Mouse (Mus musculus): ENCODE data around the gene D930020B18Rik. TPM values are rescaled to one million over a fixed set of nuclear protein-coding genes. Genes with fewer than 3 reads are reported as not detected.

D930020B18Rik gene
- total RNA-seq, 2 experiments from 2014 or later, result not detected

- no peak for DNase-seq
- intact Hi-C loops (cut with DNase I), result no loop called here
Measured at GRCm38 (mm10) chr10:121636276-121636675, 5.1 kb upstream of the D930020B18Rik start.

- intact Hi-C loops (cut with DNase I), result no loop called here
Measured at GRCm38 (mm10) chr10:121639573-121639972, 1.8 kb upstream of the D930020B18Rik start.

GRCm38 (mm10) chr10:121640150-121640930 lies 1.0 kb upstream of the D930020B18Rik start:
- intact Hi-C loops (cut with DNase I), result loop anchor here (5.0 kb wide), 2 partner anchors 47 to 412 kb away; no protein-coding TSS in a partner anchor
- no peak for DNase-seq

More at GRCm38 (mm10) chr10:121639573-121639972, 1.8 kb upstream of the D930020B18Rik start:
- DNase-seq, result no peak

- intact Hi-C loops (cut with DNase I), result loop anchor here (5.0 kb wide), 2 partner anchors 46 to 411 kb away; no protein-coding TSS in a partner anchor
- DNase-seq, result no peak
Measured at GRCm38 (mm10) chr10:121640944-121641271, 480 bp upstream of the D930020B18Rik start.

GRCm38 (mm10) chr10:121642054-121642947 lies 913 bp downstream of the D930020B18Rik start:
- no peak for DNase-seq
- intact Hi-C loops (cut with DNase I), result loop anchor here (5.0 kb wide), 2 partner anchors 45 to 410 kb away; no protein-coding TSS in a partner anchor

- intact Hi-C loops (cut with DNase I), result no loop called here
- DNase-seq, result no peak
Measured at GRCm38 (mm10) chr10:121646294-121646693, 4.9 kb downstream of the D930020B18Rik start.

GRCm38 (mm10) chr10:121653079-121653478 lies 11.7 kb downstream of the D930020B18Rik start:
- intact Hi-C loops (cut with DNase I), result no loop called here
- no peak for DNase-seq

- intact Hi-C loops (cut with DNase I), result no loop called here
- DNase-seq, result no peak
Measured at GRCm38 (mm10) chr10:121655907-121656306, 14.5 kb downstream of the D930020B18Rik start.

- intact Hi-C loops (cut with DNase I), result no loop called here
- no peak for DNase-seq
Measured at GRCm38 (mm10) chr10:121662711-121663110, 21.3 kb downstream of the D930020B18Rik start.

GRCm38 (mm10) chr10:121663599-121663998 lies 22.2 kb downstream of the D930020B18Rik start:
- intact Hi-C loops (cut with DNase I), result no loop called here
- DNase-seq, result no peak

- intact Hi-C loops (cut with DNase I), result no loop called here
- DNase-seq, result peak in 1 of 2 experiments; percentile 12
Measured at GRCm38 (mm10) chr10:121665631-121666145, 24.3 kb downstream of the D930020B18Rik start.

- intact Hi-C loops (cut with DNase I), result no loop called here
- no peak for DNase-seq
Measured at GRCm38 (mm10) chr10:121669103-121669502, 27.7 kb downstream of the D930020B18Rik start.

GRCm38 (mm10) chr10:121677019-121677418 lies 35.6 kb downstream of the D930020B18Rik start:
- DNase-seq, result no peak
- intact Hi-C loops (cut with DNase I), result no loop called here

- intact Hi-C loops (cut with DNase I), result no loop called here
- DNase-seq, result no peak
Measured at GRCm38 (mm10) chr10:121680902-121681301, 39.5 kb downstream of the D930020B18Rik start.

GRCm38 (mm10) chr10:121682539-121682938 lies 41.2 kb downstream of the D930020B18Rik start:
- intact Hi-C loops (cut with DNase I), result no loop called here
- no peak for DNase-seq

- intact Hi-C loops (cut with DNase I), result loop anchor here (5.0 kb wide), 1 partner anchor 44 kb away; the partner anchor contains the start of gene D930020B18Rik
- DNase-seq, result no peak
Measured at GRCm38 (mm10) chr10:121686153-121686660, 44.8 kb downstream of the D930020B18Rik start.

GRCm38 (mm10) chr10:121687511-121687910 lies 46.1 kb downstream of the D930020B18Rik start:
- no peak for DNase-seq
- intact Hi-C loops (cut with DNase I), result loop anchor here (5.0 kb wide), 1 partner anchor 45 kb away; the partner anchor contains the start of gene D930020B18Rik

- DNase-seq, result peak; percentile 66 to 67
- intact Hi-C loops (cut with DNase I), result loop anchor here (5.0 to 10.0 kb wide), 2 partner anchors 47 to 835 kb away; partner anchors contain the start of gene D930020B18Rik
Measured at GRCm38 (mm10) chr10:121689591-121690314, 48.4 kb downstream of the D930020B18Rik start.

- DNase-seq, result peak; percentile 13 to 24
Measured at GRCm38 (mm10) chr10:121692944-121693579, 51.7 kb downstream of the D930020B18Rik start.

More at GRCm38 (mm10) chr10:121692944-121693579, 51.7 kb downstream of the D930020B18Rik start:
- intact Hi-C loops (cut with DNase I), result loop anchor here (10.0 kb wide), 1 partner anchor 832 kb away; no protein-coding TSS in a partner anchor
